Mouse (Mus musculus): Measurements from ENCODE around the gene Ccdc12.

The Ccdc12 gene

DNA sequence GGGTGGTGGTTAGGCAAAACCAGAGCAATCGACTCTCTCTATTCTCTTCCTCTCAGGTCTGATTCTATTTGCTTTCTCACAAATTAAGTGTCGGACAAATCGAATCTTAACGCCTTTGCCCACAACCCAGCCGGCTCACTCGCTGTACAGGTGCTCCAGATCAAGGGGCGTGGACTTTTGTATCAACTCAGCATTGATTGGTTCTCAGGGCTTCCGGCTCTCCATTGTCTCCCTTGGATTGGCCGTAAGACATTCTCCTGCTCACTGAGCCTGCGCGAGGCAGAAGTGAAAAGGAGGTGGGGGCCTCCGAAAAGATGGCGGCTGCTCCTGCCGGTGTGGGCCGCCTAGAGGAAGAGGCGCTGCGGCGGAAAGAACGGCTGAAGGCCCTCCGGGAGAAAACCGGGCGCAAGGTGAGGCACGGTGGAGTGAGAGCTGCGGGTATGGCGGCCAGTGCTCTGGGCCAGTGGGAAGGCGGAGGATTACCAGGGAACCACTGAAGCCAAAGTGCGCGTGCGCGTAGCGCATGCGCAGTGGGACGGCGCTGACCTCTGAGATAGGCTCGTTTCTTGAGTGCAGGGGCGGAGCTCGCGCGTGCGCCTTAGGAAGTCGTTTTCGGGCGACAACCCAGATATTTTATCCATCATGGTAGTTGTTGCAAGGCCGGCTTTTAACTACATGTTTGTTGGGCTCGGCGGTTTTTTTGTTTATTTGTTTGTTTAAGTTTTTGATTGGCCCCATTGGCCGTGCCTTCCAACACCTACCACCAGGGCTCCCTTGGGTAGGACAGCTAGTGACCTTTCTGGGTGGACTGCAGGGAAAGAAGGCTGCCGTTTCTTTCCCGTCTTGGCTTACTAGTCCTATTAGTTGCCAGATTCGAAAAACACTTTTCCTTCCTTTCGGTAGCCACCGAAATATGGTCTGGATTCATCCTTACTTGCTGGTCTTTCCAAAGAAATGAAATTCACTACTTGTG is at the start of gene Ccdc12:
Ccdc12 (plus strand) TSS at position 255 of the 973 bp plus-strand sequence.
- CTCF ChIA-PET: interaction anchor here (0.5 to 2.1 kb wide), 5 partner anchors 9 to 266 kb away, joined by 3 to 5 read pairs (median 4); no protein-coding TSS in a partner anchor

DNA sequence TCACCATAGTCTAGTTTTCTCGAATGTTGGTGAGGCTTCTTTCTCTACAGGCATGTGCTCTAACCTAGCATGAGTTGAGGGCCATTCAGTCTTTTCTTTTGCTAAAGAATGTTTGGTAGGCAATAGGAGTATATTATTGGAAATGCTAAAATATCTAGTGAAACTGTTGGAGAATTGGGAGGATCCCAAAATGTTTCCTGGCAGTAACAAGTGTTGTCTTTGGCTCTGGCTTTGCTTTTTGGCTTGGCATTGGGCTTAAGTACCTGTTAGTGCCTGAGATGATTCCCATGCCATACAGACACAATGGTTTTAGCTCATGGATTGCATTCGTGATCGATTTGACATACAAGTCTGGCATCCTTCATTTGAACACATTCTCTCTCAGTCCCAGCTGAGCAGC is 44.8 kb upstream of the Ccdc12 start:
- CTCF ChIA-PET: interaction anchor here (0.6 kb wide), 1 partner anchor 297 kb away, joined by 3 read pairs; no protein-coding TSS in a partner anchor

DNA sequence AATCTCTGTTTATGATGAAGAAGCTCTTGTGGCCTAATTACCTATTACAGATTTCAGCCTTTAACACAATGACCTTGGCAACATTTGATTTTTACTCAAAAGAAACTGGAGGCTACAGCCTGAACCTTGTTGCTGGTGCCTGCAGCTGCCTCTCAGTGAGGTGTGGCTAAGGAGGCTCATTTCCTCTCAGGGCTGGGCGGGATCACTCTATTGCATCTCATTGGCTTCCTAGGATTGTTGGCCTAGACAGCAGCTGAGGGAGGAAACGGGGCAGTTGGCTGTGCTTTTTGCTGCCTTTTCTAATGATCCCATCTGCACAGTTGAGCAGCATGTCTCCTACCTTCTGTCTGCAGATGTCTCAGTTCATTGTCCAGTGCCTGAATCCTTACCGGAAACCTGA is 39.2 kb upstream of the Ccdc12 start:
- CTCF ChIA-PET: no interaction called here

DNA sequence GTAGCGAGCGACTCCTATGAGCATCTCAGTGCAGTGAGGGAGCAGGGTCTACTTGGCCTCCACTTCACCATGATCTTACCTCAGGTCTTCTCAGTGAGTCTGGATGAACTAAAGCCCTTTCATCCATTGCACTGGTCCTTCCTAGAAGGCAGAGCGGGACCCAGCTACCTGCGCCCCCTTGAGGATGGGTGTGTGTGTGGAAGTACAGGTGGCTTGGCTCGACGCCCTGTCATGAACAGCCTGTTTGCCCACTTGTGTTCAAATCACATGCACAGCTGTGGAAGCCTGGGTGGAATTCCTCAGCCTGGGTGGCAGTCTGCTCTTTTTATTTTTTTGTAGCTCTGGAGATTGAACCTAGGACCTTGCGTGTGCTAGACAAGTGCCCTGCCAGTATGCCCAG is 36.1 kb upstream of the Ccdc12 start:
- CTCF ChIA-PET: no interaction called here

DNA sequence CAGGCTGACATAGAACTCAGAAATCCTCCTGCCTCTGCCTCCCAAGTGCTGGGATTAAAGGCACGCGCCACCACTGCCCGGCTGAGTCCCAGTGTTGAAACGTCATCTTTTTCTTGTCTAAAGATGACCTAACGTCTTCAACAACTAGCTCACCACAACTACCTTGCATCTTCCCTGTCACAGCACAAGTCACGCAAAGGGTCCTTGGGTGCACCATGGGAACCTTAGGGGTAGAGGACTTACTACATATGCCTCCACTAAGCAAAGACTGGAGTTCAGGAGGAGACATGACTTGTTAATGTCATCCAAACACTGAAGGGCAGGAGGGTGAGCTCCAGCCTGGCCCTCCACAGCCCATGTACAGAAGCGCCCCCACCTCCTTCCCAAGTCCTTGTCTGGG is 35.6 kb upstream of the Ccdc12 start:
- CTCF ChIA-PET: no interaction called here

DNA sequence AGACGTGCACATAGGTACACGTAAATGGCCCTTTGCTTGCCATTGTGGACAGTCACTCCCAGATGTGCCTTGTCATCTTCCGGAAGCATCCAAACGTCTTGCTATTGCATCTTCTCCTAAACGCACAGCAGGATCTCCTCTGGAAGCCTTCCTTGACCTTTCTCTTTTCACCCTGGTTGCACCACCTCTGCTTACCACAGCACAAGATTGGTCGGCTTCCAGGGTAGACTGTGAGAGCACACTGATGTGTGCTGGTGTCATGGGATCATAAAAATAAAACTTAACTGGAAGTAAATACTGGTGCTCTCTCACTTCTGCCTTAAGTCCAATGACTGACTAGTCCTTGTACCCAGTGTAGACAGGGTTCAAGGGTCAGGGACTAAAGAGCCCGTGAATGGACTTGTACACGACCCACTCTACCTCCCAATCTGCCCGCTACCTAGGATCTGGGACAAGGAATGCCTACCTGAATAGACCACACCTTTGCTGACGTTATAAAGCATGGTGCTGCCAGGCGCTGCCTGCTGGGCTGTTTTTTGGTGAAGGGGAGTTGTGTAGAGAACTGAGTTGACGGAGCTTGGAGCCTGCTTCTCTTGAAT is 33.6 kb upstream of the Ccdc12 start:
- CTCF ChIA-PET: no interaction called here

DNA sequence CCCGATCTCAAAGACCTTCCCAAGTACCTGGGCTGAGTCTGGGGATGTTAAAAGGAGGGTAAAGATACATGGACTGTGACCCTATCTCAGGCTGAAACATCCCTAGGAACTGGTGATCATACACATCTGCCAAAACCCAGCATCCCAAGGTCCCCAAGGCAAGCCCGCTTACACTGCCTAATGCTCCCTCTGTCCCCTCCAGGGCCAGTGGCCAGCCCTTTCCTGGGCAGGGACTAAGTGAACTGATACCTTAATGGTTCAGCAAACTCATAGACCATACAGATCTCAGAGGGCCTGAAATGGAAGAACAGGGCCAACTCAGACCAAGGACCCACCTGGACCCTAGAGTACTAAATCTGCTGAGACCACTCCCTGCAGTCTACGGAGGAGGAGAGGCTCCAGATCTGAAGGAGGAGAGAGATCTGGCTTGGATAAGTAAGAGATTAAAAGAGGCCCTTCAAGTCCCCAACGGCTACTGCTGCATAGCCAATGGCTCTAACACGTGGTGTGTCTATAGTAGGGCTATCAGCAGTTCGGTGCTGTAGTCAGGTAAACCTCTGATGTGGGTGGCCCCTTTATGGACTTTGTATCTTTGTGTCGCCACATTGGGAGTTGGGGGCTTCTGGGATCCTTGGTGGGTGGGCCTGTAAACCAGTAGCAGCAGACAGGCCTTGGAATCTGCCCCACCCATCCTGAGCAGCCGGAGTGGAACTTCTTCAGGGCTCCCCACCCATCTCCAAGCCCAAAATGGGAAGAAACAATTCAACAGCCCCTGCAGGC is 32.7 kb upstream of the Ccdc12 start:
- CTCF ChIA-PET: no interaction called here

DNA sequence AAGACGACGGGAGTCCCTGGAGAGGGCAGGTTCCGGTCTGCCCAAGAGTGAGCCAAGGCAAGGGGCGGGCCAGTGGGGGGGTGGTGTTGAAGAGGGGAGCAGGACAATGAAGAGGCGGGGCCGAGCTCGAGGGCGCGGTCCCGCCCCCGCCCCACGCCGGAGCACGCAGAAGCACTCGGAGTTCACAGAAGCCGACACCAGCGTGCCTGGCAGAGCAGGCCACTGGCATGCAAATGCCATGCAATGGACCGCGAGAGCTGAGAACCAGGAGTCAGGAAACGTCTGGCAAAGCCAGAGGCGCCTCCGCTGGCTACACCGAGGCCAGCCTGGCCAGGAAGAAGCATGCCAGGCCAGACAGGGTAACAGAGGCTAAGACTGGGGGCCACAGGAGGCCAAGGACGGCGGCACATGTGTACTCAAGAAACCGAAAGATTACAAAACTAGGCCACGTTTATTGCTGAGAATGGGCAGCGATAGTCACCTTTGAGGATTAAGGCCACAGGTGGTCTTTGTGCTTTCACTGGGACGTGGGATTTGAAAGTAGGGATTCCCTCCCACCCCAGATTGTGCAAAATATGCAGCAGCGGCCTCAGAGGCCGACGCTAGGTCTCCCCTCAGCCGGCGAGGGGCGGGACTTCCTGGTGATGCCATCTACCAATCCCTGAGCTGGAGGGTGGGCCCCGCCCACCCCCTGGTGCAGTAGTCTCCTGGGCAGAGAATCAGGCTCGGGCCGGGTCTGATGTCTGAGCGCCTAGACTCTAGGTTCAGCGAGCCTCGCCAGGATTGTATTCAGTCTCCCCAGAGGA is 31.7 kb upstream of the Ccdc12 start, which contains the start of gene Nradd:
Nradd (minus strand) TSS at position 92 of the 806 bp plus-strand sequence.
- CTCF ChIA-PET: interaction anchor here (0.6 kb wide), 1 partner anchor 8 kb away, joined by 3 read pairs; no protein-coding TSS in a partner anchor

DNA sequence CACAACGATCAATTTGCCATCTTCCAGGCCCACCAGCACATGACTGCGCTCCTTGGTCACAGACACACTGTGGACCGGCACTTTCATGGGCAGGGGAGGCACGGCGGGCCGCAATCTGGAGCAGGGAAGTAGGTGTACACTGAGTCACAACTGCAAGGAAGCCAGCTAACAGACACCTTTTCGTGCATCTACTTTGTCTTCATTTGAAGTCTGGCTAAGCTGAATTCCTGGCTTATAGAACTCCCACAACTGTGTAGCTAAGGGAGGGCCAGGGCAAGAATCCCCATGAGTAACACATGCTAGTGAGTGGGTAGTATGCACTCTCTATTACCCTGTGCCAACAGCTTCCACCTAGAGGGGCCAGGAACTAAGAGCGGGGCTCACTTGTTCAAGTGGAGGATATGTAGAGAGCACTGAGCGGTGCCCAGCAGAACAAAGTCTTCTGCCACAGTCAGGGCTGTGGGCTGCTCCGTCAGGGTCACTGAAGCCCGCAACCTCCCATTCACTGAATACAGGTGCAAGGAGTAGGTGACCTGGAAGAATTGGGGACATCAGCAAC is 30.9 kb upstream of the Ccdc12 start:
- CTCF ChIA-PET: interaction anchor here (1.0 kb wide), 1 partner anchor 9 kb away, joined by 3 read pairs; no protein-coding TSS in a partner anchor

DNA sequence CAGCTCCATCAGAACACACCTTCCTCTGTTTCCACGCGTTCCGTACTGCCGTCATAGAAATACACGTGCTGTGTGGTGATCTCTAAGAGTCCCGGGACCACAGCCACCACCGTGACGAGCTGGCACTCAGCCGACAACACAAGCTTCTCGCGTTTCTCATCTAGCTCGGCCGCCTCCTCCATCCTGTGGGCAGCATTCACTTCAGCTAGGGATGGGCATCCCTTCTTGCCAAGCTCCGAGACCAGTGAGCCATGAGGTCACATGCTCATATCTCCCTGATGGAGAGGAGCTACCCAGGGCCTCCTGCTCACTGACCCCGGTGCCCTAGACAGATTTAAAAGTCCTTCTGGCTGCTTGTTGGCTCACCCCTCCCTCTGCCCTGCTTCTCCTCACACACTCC is 26.1 kb upstream of the Ccdc12 start:
- CTCF ChIA-PET: interaction anchor here (0.5 kb wide), 1 partner anchor 136 kb away, joined by 10 read pairs; no protein-coding TSS in a partner anchor

DNA sequence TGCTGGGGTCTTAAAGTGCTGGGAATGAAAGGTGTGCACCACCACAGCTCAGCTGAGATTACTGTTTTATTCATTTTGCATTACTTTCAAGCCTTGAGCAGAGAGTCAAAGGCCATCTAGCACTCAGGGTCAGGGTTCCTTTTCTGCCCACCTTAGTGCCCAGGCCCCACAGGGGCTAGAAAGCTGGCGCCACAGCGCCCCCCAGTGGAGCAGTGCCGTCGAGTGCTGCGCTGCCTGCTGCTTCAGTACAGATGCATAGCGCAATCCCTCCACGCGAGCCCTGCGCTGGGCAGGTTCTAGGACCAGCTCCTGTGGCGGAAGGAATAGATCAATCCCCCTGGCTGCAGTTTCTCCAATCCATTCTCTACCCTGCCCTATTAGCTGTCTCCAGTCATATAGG is 25.1 kb upstream of the Ccdc12 start:
- CTCF ChIA-PET: interaction anchor here (0.5 to 0.6 kb wide), 2 partner anchors 159 to 172 kb away, joined by 3 to 4 read pairs; no protein-coding TSS in a partner anchor

DNA sequence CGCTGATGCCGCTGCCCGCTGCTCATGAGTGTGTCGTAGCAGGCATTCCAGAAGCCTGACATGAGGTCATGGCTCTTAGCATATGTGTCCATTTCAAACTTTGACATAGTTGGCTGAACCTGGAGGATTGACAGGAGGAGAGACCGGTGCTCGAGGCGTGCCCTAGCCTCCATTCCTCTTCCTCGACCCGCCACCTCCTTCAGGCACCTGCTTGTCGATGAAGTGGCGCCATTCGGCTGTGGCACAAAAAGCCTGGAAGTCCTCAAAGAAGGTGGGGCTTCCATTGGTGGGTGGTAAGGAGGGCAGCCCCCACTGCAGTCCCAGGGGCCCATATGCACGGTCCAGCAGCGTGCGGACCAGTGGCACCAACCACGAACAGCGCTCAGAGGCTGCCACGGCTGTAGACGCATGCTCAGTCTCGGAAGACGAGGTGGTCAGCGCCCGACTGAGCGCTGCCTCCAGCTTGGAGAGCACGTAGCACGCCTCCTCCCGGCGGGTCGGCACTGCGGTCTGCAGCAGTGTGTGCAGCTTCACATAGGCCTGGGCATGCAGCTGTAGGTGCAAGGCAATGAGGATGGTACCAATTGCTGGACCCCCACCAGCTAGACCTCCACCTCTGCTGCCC is 24.5 kb upstream of the Ccdc12 start:
- CTCF ChIA-PET: interaction anchor here (0.5 to 0.9 kb wide), 3 partner anchors 21 to 173 kb away, joined by 3 to 4 read pairs (median 3); no protein-coding TSS in a partner anchor

DNA sequence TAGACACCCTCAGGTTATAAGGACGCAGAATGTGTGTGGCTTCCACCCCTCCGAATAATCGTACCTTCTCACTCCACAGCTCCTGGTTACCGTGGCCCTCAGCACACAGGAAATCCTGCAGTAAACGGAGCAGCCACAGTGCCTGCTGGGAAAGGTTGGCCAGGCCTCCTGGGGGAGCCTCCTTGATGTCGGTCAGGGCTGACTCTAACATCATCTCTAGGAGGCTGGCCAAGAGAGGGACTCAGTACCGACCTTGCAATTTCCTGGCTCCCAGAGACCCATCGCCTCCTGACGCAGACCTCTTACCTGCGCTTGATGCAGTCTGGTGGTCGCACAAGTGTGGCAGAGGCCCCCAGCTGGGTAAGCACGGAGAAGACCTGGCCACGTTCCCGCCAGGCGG is 23.6 kb upstream of the Ccdc12 start:
- CTCF ChIA-PET: interaction anchor here (0.5 to 0.9 kb wide), 3 partner anchors 20 to 224 kb away, joined by 3 read pairs; no protein-coding TSS in a partner anchor

DNA sequence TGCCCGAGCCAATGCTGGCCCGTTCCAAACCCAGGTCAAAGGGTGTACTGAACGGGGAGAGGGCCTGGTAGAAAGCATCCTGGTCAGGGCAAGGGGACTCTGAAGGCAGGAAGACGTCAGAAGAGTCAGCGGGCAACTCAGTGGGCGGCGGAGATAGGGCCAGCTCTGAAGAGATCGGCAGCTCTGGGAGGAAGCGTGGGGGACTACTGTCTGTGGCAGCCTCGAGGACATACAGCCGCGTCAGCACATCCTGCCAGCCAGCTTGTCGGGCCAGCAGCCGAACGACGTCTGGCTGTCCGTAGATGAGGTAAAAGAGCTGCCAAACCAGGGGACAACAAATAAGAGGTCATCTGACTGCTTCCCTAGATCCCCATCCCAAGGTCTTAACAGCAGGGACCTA is 22.4 kb upstream of the Ccdc12 start:
- CTCF ChIA-PET: interaction anchor here (0.5 to 1.4 kb wide), 3 partner anchors 19 to 33 kb away, joined by 3 to 7 read pairs (median 3); no protein-coding TSS in a partner anchor

DNA sequence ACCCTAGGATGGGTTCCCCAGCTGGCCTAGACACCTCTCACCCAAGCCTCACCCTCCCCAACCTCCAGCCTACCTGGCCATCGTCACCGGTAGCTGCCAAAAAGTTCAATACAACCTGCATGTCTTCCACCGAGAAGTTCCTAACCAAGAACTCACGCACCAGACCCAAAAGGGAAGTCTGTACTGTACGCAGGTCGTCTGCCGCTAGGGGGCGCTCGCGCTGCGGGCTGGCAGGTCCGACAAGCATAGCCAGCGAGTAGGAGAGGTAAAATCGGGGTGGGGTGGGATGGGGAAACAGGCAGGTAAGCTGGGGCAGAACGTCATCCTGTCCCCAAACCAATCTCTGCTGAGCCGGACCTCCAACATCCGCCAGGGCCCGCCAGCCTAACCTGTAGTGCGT is 21.1 kb upstream of the Ccdc12 start:
- CTCF ChIA-PET: interaction anchor here (0.5 to 1.5 kb wide), 9 partner anchors 10 to 79 kb away, joined by 3 to 12 read pairs (median 5); no protein-coding TSS in a partner anchor

DNA sequence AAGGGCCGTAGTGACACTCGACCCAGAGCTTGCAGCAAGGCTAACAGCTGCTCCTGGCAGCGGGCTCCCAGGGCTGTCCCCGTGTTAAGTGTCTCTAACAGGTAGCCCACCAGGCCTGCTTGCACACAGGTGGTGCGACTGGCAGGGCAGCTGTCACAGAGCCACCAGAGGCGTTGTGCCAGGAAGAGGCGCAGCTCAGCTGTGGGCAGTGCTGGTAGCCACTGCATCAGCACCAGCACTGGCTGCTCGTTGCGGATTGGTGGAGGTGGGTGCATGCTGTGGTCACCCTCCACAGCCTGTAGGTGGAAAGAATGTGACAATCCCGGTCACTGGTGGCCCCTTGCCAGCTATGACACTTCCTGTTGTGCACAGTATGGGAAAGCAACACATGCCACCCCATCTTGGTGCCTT is 17.7 kb upstream of the Ccdc12 start:
- CTCF ChIA-PET: no interaction called here

DNA sequence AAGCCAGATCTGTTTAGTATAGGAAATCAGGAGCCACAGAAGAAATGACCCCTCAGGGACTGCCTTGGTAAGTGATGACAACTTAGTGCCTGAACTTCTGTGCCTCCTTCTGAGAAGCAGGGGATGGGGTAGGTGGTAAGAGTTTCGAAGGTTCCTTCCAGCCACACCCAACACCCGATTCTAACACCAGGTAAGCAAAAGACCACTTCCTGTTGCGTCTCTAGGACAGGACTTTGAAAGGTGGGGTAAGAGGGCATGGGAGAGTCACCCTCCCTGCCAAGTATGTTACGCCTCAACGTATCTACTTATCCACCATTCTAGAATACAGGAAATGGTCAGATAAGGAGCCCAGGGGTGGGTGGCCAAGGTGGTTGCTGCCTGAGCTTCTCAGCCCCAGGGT is 15.3 kb upstream of the Ccdc12 start:
- CTCF ChIA-PET: no interaction called here

DNA sequence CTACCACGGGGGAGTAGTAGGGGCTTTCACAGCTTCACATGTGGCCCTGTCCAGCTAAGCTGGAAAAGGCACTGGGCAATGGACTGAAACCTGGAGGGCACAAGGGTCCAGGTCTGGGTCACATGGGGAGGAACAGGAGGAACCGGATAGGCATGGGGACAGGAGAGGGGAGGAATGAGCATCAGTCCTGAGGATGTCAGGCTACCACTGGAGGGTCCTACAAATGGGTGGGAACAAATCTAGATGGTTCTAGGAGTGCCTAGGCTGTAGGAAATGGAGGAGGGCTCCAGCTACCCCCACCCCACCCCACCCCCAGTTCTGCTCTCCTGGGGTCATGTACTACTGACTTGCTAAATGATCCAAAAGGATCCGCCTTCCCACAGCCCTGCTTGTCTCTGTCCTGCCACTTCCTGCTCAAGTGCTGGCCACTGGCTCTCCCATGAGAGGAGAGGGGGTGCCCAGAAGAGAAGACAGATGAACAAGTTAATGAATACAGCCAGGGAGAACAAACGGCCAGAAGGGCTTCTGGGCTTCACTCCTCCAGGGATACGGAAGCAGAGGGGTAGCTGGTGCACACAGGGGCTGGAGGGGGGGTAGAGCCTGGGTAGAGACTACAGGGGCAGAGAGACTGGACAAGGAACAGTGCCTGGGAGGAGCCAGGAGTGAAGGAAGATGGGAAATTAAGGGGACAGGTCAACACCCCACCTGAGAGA is 13.3 kb upstream of the Ccdc12 start:
- CTCF ChIA-PET: no interaction called here

DNA sequence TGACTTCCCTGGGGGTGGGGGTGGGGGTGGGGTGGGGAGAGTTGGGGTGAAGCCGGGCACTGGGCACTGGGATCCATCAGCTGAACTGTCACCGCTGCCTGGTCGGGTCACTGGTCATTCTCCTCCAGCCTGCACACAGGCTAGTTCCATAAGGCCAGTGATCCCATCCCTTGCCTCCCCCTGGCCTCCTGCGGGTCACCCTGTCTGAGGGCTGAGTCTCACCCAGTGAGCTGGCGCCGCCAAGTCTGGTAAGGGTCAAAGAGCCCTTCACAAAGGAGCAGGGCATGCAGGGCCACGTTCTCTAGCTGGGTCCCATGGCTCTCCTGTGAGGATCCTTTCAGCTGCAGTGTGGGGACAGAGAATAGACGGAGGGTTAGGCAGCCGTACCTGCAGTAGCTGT is 12.5 kb upstream of the Ccdc12 start:
- CTCF ChIA-PET: no interaction called here

Data from spleen, embryonic (tissue).